Mouse (Mus musculus): ENCODE data around the gene Cldn9. TPM values are rescaled to one million over a fixed set of nuclear protein-coding genes. Genes with fewer than 3 reads are reported as not detected.

The Cldn9 gene
- polyA plus RNA-seq, 1 experiment from 2014 or later = 0.12 TPM

DNA sequence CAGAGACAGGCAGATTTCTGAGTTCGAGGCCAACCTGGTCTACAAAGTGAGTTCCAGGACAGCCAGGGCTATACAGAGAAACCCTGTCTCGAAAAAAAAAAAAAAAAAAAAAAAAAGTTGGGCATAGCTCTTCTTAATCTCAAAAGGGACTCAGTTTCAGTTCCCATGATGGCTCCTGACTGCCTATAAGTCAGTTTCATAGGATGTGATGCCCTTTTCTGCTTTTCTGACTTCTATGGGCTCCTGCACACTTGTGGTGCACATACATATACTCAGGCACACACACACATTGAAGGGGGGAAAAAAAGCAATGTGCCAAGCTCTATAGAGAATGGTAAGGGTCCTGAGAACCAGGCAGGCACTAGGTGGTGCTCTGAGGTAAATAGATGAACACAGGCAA is 30.5 kb downstream of the Cldn9 start:
- no peaks in the 10 kb centered on the region for H3K9me3 ChIP-seq (ENCODE audit: low read length)
- TF ChIP-seq CTCF (IDR thresholded peaks at IDR 0.05; ENCODE audit: low read depth) (no peak), EP300 (IDR thresholded peaks at IDR 0.05; ENCODE audit: low read depth) (no peak)
- WGBS (ENCODE audit: insufficient replicate concordance) = 57% methylated on average over 1 of the region's 2 CpGs
- H3K4me2 ChIP-seq (ENCODE audit: low read depth, low read length) = no peak overlapping the region
- no peaks in the 10 kb centered on the region for H3K36me3 ChIP-seq (replicated peaks; ENCODE audit: insufficient read depth, low read length)
- no peaks in the 10 kb centered on the region for H3K4me1 ChIP-seq (ENCODE audit: insufficient read depth)
- DNase-seq (no peak), ATAC-seq (no peak)
- H3K9ac ChIP-seq (replicated peaks) = no peak overlapping the region
- no peak overlapping the region for H3K4me3 ChIP-seq (ENCODE audit: low read depth, low read length)
- H3K27ac ChIP-seq (ENCODE audit: low read depth) = no peak overlapping the region
- H3K27me3 ChIP-seq (ENCODE audit: insufficient read depth, low read length) = no peaks in the 10 kb centered on the region

DNA sequence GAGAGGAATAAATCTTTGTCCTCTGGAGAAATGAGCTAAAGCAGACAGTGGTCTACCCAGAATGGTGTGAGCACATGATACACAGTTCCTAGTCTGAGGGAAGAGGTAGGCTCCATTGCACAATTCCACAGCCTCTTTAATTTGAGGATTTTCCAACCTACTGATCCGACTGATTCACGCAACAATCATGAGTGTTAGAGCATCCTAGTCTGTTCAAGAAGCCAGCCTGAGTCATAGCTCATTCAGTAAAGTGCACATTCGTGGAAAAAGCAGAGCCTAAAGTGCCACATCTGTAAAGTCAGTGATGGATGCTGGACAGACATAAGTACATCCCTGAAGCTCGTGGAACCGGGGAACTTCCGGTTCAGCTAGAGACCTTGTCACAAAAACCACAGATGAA is 32.5 kb downstream of the Cldn9 start:
- Histone ChIP-seq H3K9ac (replicated peaks) (no peak overlapping the region), H3K36me3 (replicated peaks; ENCODE audit: insufficient read depth, low read length) (no peaks in the 10 kb centered on the region), H3K4me2 (ENCODE audit: low read depth, low read length) (no peak overlapping the region), H3K4me3 (ENCODE audit: low read depth, low read length) (no peak overlapping the region), H3K27me3 (ENCODE audit: insufficient read depth, low read length) (0 out of 2 replicates have a peak, but pooled peaks cover 4% of the 10 kb centered on the region), H3K4me1 (ENCODE audit: insufficient read depth) (no peaks in the 10 kb centered on the region), H3K27ac (ENCODE audit: low read depth) (no peak overlapping the region), H3K9me3 (ENCODE audit: low read length) (no peaks in the 10 kb centered on the region)
- ATAC-seq (no peak), DNase-seq (no peak)
- TF ChIP-seq CTCF (IDR thresholded peaks at IDR 0.05; ENCODE audit: low read depth) (no peak), EP300 (IDR thresholded peaks at IDR 0.05; ENCODE audit: low read depth) (no peak)
- 70% methylated on average over 6 of the region's 6 CpGs for WGBS (ENCODE audit: insufficient replicate concordance)

DNA sequence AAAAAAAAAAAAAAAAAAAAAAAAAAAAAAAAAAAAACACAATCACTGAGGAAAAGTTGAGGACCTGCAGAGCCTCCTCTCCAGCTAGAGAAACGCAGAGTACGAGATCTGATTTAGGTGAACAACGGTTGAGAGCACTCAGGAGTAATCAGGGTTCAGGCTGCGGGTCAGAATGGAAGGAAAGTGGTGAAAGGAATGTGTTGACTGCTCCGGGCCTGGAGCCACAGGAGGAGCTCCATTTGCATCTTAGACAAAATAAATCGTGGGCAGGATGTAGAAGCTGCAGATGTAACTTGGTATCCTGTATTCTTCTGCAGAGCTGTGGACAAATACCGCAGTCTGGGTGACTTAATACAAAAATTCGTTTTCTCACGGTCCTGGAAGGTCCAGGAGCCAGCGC is 37.9 kb downstream of the Cldn9 start:
- Histone ChIP-seq H3K36me3 (replicated peaks; ENCODE audit: insufficient read depth, low read length) (no peaks in the 10 kb centered on the region), H3K9me3 (ENCODE audit: low read length) (no peaks in the 10 kb centered on the region), H3K27ac (ENCODE audit: low read depth) (no peak overlapping the region), H3K4me3 (ENCODE audit: low read depth, low read length) (no peak overlapping the region), H3K27me3 (ENCODE audit: insufficient read depth, low read length) (peaks cover 24% of the 10 kb centered on the region), H3K4me2 (ENCODE audit: low read depth, low read length) (no peak overlapping the region), H3K4me1 (ENCODE audit: insufficient read depth) (no peaks in the 10 kb centered on the region; the same call in 1 of the 2 replicates), H3K9ac (replicated peaks) (no peak overlapping the region)
- DNase-seq (no peak), ATAC-seq (no peak)
- WGBS (ENCODE audit: insufficient replicate concordance) = 47% methylated on average over 10 of the region's 10 CpGs
- no peak for TF ChIP-seq CTCF (IDR thresholded peaks at IDR 0.05; ENCODE audit: low read depth)
- no peak for TF ChIP-seq EP300 (IDR thresholded peaks at IDR 0.05; ENCODE audit: low read depth)

DNA sequence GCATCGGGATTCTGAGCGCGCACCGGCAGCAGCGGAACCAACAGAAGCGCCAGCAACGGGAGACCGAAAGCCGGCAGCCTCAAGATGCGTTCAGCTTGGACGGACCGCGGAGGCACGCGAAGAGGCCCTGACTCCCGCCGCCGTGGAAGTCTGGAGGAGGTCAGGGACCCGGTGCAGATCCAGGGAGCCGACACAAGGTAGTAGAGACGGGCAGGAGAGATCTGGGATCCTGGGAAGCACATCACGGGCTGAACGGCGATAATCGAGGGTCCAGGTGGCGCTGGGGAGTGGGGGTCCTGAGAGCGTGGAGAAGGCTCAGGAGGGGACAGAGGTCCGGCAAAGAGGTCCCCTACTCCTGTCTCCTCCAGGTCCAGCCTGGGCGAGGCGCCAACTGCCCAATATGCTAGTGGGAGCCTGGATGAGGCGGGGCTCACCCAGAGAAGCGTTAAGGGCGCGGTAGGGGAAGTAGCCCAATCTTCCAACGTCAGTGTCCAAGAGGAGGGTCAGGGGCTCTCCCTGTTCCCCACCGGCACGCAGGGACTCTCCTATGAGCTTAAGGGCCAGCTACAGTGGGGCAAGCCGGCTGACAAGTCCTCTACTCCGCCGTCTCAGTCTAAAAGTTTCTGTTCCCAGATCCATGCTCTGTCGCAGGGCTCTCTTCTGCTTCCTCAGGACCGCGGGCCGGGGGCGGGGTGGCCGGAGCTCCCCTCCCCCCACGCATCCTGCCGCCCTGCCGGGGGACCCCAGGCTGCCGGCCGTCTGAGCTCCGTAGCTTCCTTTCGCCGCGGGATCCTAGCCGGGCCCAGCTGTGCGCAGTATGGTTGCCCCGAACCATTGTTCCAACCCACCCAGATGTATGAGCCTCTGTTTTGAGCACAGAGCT is 39.0 kb downstream of the Cldn9 start, which contains the start of gene Mmp25:
Gene Mmp25, minus strand, starts transcription at position 665 of the 883 bp plus-strand sequence.
- Histone ChIP-seq H3K4me2 (ENCODE audit: low read depth, low read length) (peak within 1 kb of the TSS; percentile 71), H3K27me3 (ENCODE audit: insufficient read depth, low read length) (peaks cover 24% of the 10 kb centered on the region), H3K4me3 (ENCODE audit: low read depth, low read length) (peak within 1 kb of the TSS; percentile 47), H3K36me3 (replicated peaks; ENCODE audit: insufficient read depth, low read length) (no peaks in the 10 kb centered on the region), H3K4me1 (ENCODE audit: insufficient read depth) (no peaks in the 10 kb centered on the region; the same call in 1 of the 2 replicates), H3K27ac (ENCODE audit: low read depth) (no peak within 1 kb of the TSS), H3K9ac (replicated peaks) (peak within 1 kb of the TSS; percentile 55), H3K9me3 (ENCODE audit: low read length) (no peaks in the 10 kb centered on the region)
- ATAC-seq (no peak), DNase-seq (no peak)
- TF ChIP-seq CTCF (IDR thresholded peaks at IDR 0.05; ENCODE audit: low read depth) (no peak), EP300 (IDR thresholded peaks at IDR 0.05; ENCODE audit: low read depth) (no peak)
- 2% methylated on average over 58 of the region's 58 CpGs for WGBS (ENCODE audit: insufficient replicate concordance)

Other genes starting within 250 kb of the Cldn9 start
- gene Vmn2r117, start 204.3 kb downstream of the Cldn9 start, polyA plus RNA-seq (2015; fragmentation: Nextera tagmentation; extraction: Ambion mirVana) = not detected in 2 replicates
- 5.2 and 5.5 TPM in 2 replicates for gene Zfp213, start 119.8 kb downstream of the Cldn9 start, polyA plus RNA-seq (2015; fragmentation: Nextera tagmentation; extraction: Ambion mirVana)
- gene Zfp13, start 84.5 kb downstream of the Cldn9 start, polyA plus RNA-seq (2015; fragmentation: Nextera tagmentation; extraction: Ambion mirVana) = 1.1 and 1.4 TPM in 2 replicates
- gene Zscan10, start 83.2 kb downstream of the Cldn9 start, polyA plus RNA-seq (2015; fragmentation: Nextera tagmentation; extraction: Ambion mirVana) = not detected in 2 replicates
- gene Mmp25, start 38.7 kb downstream of the Cldn9 start, polyA plus RNA-seq (2015; fragmentation: Nextera tagmentation; extraction: Ambion mirVana) = 0.49 and 0.67 TPM in 2 replicates
- gene Bicdl2, start 23.5 kb downstream of the Cldn9 start, polyA plus RNA-seq (2015; fragmentation: Nextera tagmentation; extraction: Ambion mirVana) = 0.05 and 0.31 TPM in 2 replicates
- 26.6 and 28.6 TPM in 2 replicates for gene Hcfc1r1, start 10.4 kb downstream of the Cldn9 start, polyA plus RNA-seq (2015; fragmentation: Nextera tagmentation; extraction: Ambion mirVana)
- 8.5 and 10.3 TPM in 2 replicates for gene Thoc6, start 10.1 kb downstream of the Cldn9 start, polyA plus RNA-seq (2015; fragmentation: Nextera tagmentation; extraction: Ambion mirVana)
- 28.1 and 29.7 TPM in 2 replicates for gene Tnfrsf12a, start 6.6 kb downstream of the Cldn9 start, polyA plus RNA-seq (2015; fragmentation: Nextera tagmentation; extraction: Ambion mirVana)
- gene Cldn6, start 4.8 kb downstream of the Cldn9 start, polyA plus RNA-seq (2015; fragmentation: Nextera tagmentation; extraction: Ambion mirVana) = 0.94 and 1.3 TPM in 2 replicates
- not detected in 2 replicates for gene 1520401A03Rik, start 38.8 kb upstream of the Cldn9 start, polyA plus RNA-seq (2015; fragmentation: Nextera tagmentation; extraction: Ambion mirVana)
- gene Pkmyt1, start 42.3 kb upstream of the Cldn9 start, polyA plus RNA-seq (2015; fragmentation: Nextera tagmentation; extraction: Ambion mirVana) = 12.5 and 13.9 TPM in 2 replicates
- gene Paqr4, start 56.8 kb upstream of the Cldn9 start, polyA plus RNA-seq (2015; fragmentation: Nextera tagmentation; extraction: Ambion mirVana) = 4.0 and 4.3 TPM in 2 replicates
- not detected in 2 replicates for gene Kremen2, start 61.8 kb upstream of the Cldn9 start, polyA plus RNA-seq (2015; fragmentation: Nextera tagmentation; extraction: Ambion mirVana)
- gene Flywch1, start 87.6 kb upstream of the Cldn9 start, polyA plus RNA-seq (2015; fragmentation: Nextera tagmentation; extraction: Ambion mirVana) = 11.9 TPM in 2 replicates
- gene Flywch2, start 102.1 kb upstream of the Cldn9 start, polyA plus RNA-seq (2015; fragmentation: Nextera tagmentation; extraction: Ambion mirVana) = 2.3 and 2.4 TPM in 2 replicates
- 132 and 137 TPM in 2 replicates for gene Srrm2, start 106.5 kb upstream of the Cldn9 start, polyA plus RNA-seq (2015; fragmentation: Nextera tagmentation; extraction: Ambion mirVana)
- gene Elob, start 145.1 kb upstream of the Cldn9 start, polyA plus RNA-seq (2015; fragmentation: Nextera tagmentation; extraction: Ambion mirVana) = 458 and 460 TPM in 2 replicates
- gene Prss33, start 152.0 kb upstream of the Cldn9 start, polyA plus RNA-seq (2015; fragmentation: Nextera tagmentation; extraction: Ambion mirVana) = not detected in 2 replicates
- gene Prss32, start 159.8 kb upstream of the Cldn9 start, polyA plus RNA-seq (2015; fragmentation: Nextera tagmentation; extraction: Ambion mirVana) = not detected in 2 replicates
- gene Prss41, start 160.1 kb upstream of the Cldn9 start, polyA plus RNA-seq (2015; fragmentation: Nextera tagmentation; extraction: Ambion mirVana) = 0.06 and 0.25 TPM in 2 replicates
- gene Prss21, start 184.0 kb upstream of the Cldn9 start, polyA plus RNA-seq (2015; fragmentation: Nextera tagmentation; extraction: Ambion mirVana) = not detected in 2 replicates
- not detected in 2 replicates for gene Dcpp1, start 196.8 kb upstream of the Cldn9 start, polyA plus RNA-seq (2015; fragmentation: Nextera tagmentation; extraction: Ambion mirVana)
- not detected in 2 replicates for gene Dcpp2, start 196.9 kb upstream of the Cldn9 start, polyA plus RNA-seq (2015; fragmentation: Nextera tagmentation; extraction: Ambion mirVana)
- gene Dcpp3, start 233.4 kb upstream of the Cldn9 start, polyA plus RNA-seq (2015; fragmentation: Nextera tagmentation; extraction: Ambion mirVana) = not detected in 2 replicates

Measured in liver, postnatal 0 days (tissue).